Mouse (Mus musculus) T-helper 17 cell (primary cell): ENCODE measurements around the gene Wnk4.
"Not testable (repeated sequence)": the region's sequence is repeated elsewhere in the genome, so short reads cannot be mapped to it uniquely, and the experiment has no call there.

Source experiments
- in situ Hi-C, 2 experiments: fragments of 300-600 bp; cut with MboI, MseI; formaldehyde crosslinking; loops; 1 replicate in 1 of 2; 2 replicates in 1 of 2; pipeline ENCODE4 v1.15.1; 2025; ENCODE audit warnings: high pct_unique_total_duplicates in 2 of 2

Gene Wnk4

GRCm38 (mm10) chr11:101315082-101315650 is 54.8 kb downstream of the Wnk4 start:
- in situ Hi-C loops = no loop called here

GRCm38 (mm10) chr11:101315665-101316500 is 55.5 kb downstream of the Wnk4 start, which contains the start of gene Psme3:
Gene Psme3, plus strand, starts transcription at chr11:101316213.
- in situ Hi-C loops = no loop called here

GRCm38 (mm10) chr11:101316501-101316917 is 56.1 kb downstream of the Wnk4 start:
- in situ Hi-C loops = no loop called here

DNA sequence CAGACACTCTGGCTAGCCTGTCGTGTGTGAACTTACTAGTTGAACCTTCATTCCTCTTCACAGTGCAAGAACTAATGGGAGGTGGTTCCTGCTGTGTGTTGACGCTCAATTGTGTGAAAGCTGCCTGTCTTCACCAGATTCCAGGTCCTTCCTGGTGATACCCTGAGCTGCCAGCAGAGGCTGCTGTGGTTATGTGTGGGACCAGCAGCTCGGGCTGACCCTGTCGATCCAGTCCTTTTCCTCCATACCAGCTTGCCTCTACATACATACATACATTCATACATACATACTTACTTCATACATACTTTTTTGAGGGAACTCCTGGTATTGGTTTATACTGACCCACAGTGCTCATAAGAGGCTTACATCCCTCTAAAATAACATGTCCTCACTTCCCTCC is 63.2 kb downstream of the Wnk4 start:
- in situ Hi-C loops = no loop called here

GRCm38 (mm10) chr11:101324763-101325162 is 64.4 kb downstream of the Wnk4 start, which contains the start of gene Aoc2:
Gene Aoc2, plus strand, starts transcription at chr11:101325063.
- in situ Hi-C loops = no loop called here

- in situ Hi-C loops = not testable (repeated sequence)
These were observed 64.8 kb downstream of the Wnk4 start for GRCm38 (mm10) chr11:101325201-101325600.

DNA sequence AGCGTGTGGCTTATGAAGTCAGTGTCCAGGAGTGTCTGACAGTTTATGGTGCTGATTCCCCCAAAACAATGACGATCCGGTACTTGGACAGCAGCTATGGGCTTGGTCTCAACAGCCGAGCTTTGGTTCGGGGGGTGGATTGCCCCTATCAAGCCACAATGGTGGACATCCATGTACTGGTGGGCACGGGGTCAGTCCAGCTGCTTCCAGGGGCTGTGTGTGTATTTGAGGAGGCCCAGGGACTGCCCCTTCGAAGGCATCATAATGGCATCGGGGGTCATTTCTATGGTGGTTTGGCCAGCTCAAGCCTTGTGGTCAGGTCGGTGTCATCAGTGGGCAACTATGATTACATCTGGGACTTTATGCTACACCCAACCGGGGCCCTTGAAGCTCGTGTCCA is 65.8 kb downstream of the Wnk4 start:
- in situ Hi-C loops = no loop called here
